Mouse (Mus musculus): ENCODE results near the gene Foxn3. TPM values are rescaled to one million over a fixed set of nuclear protein-coding genes. Genes with fewer than 3 reads are reported as not detected.

The Foxn3 gene
- polyA plus RNA-seq, 1 experiment from 2014 or later = 41.9 TPM

- ATAC-seq = no peak
- H3K27me3 ChIP-seq (replicated peaks; ENCODE audit: control insufficient read depth, insufficient read depth, low read length) = no peaks in the 10 kb centered on the region
- H3K27ac ChIP-seq (ENCODE audit: low read depth, low read length) = no peak overlapping the region
- H3K9ac ChIP-seq (ENCODE audit: low read depth, low read length) = no peak overlapping the region
- peaks cover 5% of the 10 kb centered on the region; the same call in 1 of the 2 replicates for H3K4me1 ChIP-seq (replicated peaks; ENCODE audit: control insufficient read depth, insufficient read depth, low read length)
- no peaks in the 10 kb centered on the region for H3K9me3 ChIP-seq (ENCODE audit: control insufficient read depth)
- no peak overlapping the region; the same call in 1 of the 2 replicates for H3K4me2 ChIP-seq (replicated peaks; ENCODE audit: low read depth)
- no peak overlapping the region for H3K4me3 ChIP-seq (ENCODE audit: low read depth, low read length)
- H3K36me3 ChIP-seq (ENCODE audit: control insufficient read depth, insufficient read depth) = no peaks in the 10 kb centered on the region
- TF ChIP-seq CTCF (IDR thresholded peaks at IDR 0.05; ENCODE audit: low read depth) = no peak
- WGBS = 43% methylated on average over 9 of the region's 9 CpGs
Observed at GRCm38 (mm10) chr12:99526571-99527140, 36.7 kb downstream of the Foxn3 start.

- TF ChIP-seq CTCF (IDR thresholded peaks at IDR 0.05; ENCODE audit: low read depth) = no peak
Observed at GRCm38 (mm10) chr12:99522882-99523281, 40.5 kb downstream of the Foxn3 start.

GRCm38 (mm10) chr12:99519862-99520261 is 43.5 kb downstream of the Foxn3 start:
- no peak for TF ChIP-seq CTCF (IDR thresholded peaks at IDR 0.05; ENCODE audit: low read depth)
- Histone ChIP-seq H3K4me2 (replicated peaks; ENCODE audit: low read depth) (no peak overlapping the region), H3K4me3 (ENCODE audit: low read depth, low read length) (no peak overlapping the region), H3K4me1 (replicated peaks; ENCODE audit: control insufficient read depth, insufficient read depth, low read length) (no peaks in the 10 kb centered on the region), H3K9ac (ENCODE audit: low read depth, low read length) (no peak overlapping the region), H3K27ac (ENCODE audit: low read depth, low read length) (no peak overlapping the region), H3K27me3 (replicated peaks; ENCODE audit: control insufficient read depth, insufficient read depth, low read length) (no peaks in the 10 kb centered on the region), H3K36me3 (ENCODE audit: control insufficient read depth, insufficient read depth) (no peaks in the 10 kb centered on the region), H3K9me3 (ENCODE audit: control insufficient read depth) (no peaks in the 10 kb centered on the region)
- WGBS = 89% methylated on average over 4 of the region's 4 CpGs
- no peak for ATAC-seq

More at GRCm38 (mm10) chr12:99522882-99523281, 40.5 kb downstream of the Foxn3 start:
- H3K9me3 ChIP-seq (ENCODE audit: control insufficient read depth) = no peaks in the 10 kb centered on the region
- no peak overlapping the region for H3K27ac ChIP-seq (ENCODE audit: low read depth, low read length)
- WGBS = 95% methylated on average over 2 of the region's 2 CpGs
- no peaks in the 10 kb centered on the region for H3K27me3 ChIP-seq (replicated peaks; ENCODE audit: control insufficient read depth, insufficient read depth, low read length)
- H3K36me3 ChIP-seq (ENCODE audit: control insufficient read depth, insufficient read depth) = no peaks in the 10 kb centered on the region
- ATAC-seq = no peak
- no peak overlapping the region for H3K4me2 ChIP-seq (replicated peaks; ENCODE audit: low read depth)
- no peak overlapping the region for H3K9ac ChIP-seq (ENCODE audit: low read depth, low read length)
- no peak overlapping the region for H3K4me3 ChIP-seq (ENCODE audit: low read depth, low read length)
- H3K4me1 ChIP-seq (replicated peaks; ENCODE audit: control insufficient read depth, insufficient read depth, low read length) = peaks cover 5% of the 10 kb centered on the region; the same call in 1 of the 2 replicates

- ATAC-seq = no peak
- Histone ChIP-seq H3K4me2 (replicated peaks; ENCODE audit: low read depth) (no peak overlapping the region), H3K4me1 (replicated peaks; ENCODE audit: control insufficient read depth, insufficient read depth, low read length) (no peaks in the 10 kb centered on the region), H3K9me3 (ENCODE audit: control insufficient read depth) (no peaks in the 10 kb centered on the region), H3K27me3 (replicated peaks; ENCODE audit: control insufficient read depth, insufficient read depth, low read length) (no peaks in the 10 kb centered on the region), H3K9ac (ENCODE audit: low read depth, low read length) (no peak overlapping the region), H3K36me3 (ENCODE audit: control insufficient read depth, insufficient read depth) (no peaks in the 10 kb centered on the region), H3K27ac (ENCODE audit: low read depth, low read length) (no peak overlapping the region), H3K4me3 (ENCODE audit: low read depth, low read length) (no peak overlapping the region)
- no peak for TF ChIP-seq CTCF (IDR thresholded peaks at IDR 0.05; ENCODE audit: low read depth)
- WGBS = 69% methylated on average over 9 of the region's 9 CpGs
Observed at GRCm38 (mm10) chr12:99519191-99519614, 44.2 kb downstream of the Foxn3 start.

- Histone ChIP-seq H3K4me1 (replicated peaks; ENCODE audit: control insufficient read depth, insufficient read depth, low read length) (no peaks in the 10 kb centered on the region), H3K9me3 (ENCODE audit: control insufficient read depth) (no peaks in the 10 kb centered on the region), H3K9ac (ENCODE audit: low read depth, low read length) (no peak overlapping the region), H3K36me3 (ENCODE audit: control insufficient read depth, insufficient read depth) (no peaks in the 10 kb centered on the region), H3K4me3 (ENCODE audit: low read depth, low read length) (no peak overlapping the region), H3K27me3 (replicated peaks; ENCODE audit: control insufficient read depth, insufficient read depth, low read length) (no peaks in the 10 kb centered on the region), H3K4me2 (replicated peaks; ENCODE audit: low read depth) (no peak overlapping the region), H3K27ac (ENCODE audit: low read depth, low read length) (no peak overlapping the region)
- WGBS = 93% methylated on average over 10 of the region's 10 CpGs
- ATAC-seq = no peak
- TF ChIP-seq CTCF (IDR thresholded peaks at IDR 0.05; ENCODE audit: low read depth) = no peak
Observed at GRCm38 (mm10) chr12:99518640-99519039, 44.7 kb downstream of the Foxn3 start.

- WGBS = 92% methylated on average over 12 of the region's 12 CpGs
- H3K4me2 ChIP-seq (replicated peaks; ENCODE audit: low read depth) = no peak overlapping the region
- H3K9me3 ChIP-seq (ENCODE audit: control insufficient read depth) = no peaks in the 10 kb centered on the region
- no peak overlapping the region for H3K9ac ChIP-seq (ENCODE audit: low read depth, low read length)
- H3K4me1 ChIP-seq (replicated peaks; ENCODE audit: control insufficient read depth, insufficient read depth, low read length) = no peaks in the 10 kb centered on the region
- no peaks in the 10 kb centered on the region for H3K27me3 ChIP-seq (replicated peaks; ENCODE audit: control insufficient read depth, insufficient read depth, low read length)
- no peak for ATAC-seq
- H3K27ac ChIP-seq (ENCODE audit: low read depth, low read length) = no peak overlapping the region
- TF ChIP-seq CTCF (IDR thresholded peaks at IDR 0.05; ENCODE audit: low read depth) = no peak
- no peaks in the 10 kb centered on the region for H3K36me3 ChIP-seq (ENCODE audit: control insufficient read depth, insufficient read depth)
- H3K4me3 ChIP-seq (ENCODE audit: low read depth, low read length) = no peak overlapping the region
Observed at GRCm38 (mm10) chr12:99518126-99518525, 45.3 kb downstream of the Foxn3 start.

Data from intestine, postnatal 0 days (tissue).